Mouse (Mus musculus): ENCODE data around the gene Gpat2. TPM values are rescaled to one million over a fixed set of nuclear protein-coding genes. Genes with fewer than 3 reads are reported as not detected.

Gene Gpat2
- total RNA-seq, 2 experiments from 2014 or later: 0.48 TPM; not detected in 1

- DNase-seq (ENCODE audit: low spot score in 2 of 2): no peak
- intact Hi-C loops (cut with DNase I): no loop called here
Measured at GRCm38 (mm10) chr2:127484476-127485170, 59.6 kb downstream of the Gpat2 start.

Other genes with a start within 250 kb of the Gpat2 start
- gene 1810024B03Rik, start 216.9 kb upstream of the Gpat2 start, total RNA-seq (2021): under 1 TPM; 0.53 to 0.87 TPM
- gene Snrnp200, start 216.8 kb upstream of the Gpat2 start, total RNA-seq (2021): 10 to 100 TPM; 76.7 to 78.3 TPM
- 10 to 100 TPM; 78.5 to 90.5 TPM for gene Ciao1, start 177.4 kb upstream of the Gpat2 start, total RNA-seq (2021)
- gene Tmem127, start 177.3 kb upstream of the Gpat2 start, total RNA-seq (2021): 10 to 100 TPM; 83.9 to 85.8 TPM
- gene Stard7, start 155.0 kb upstream of the Gpat2 start, total RNA-seq (2021): 100 to 1,000 TPM; 108 to 119 TPM
- gene Dusp2, start 89.0 kb upstream of the Gpat2 start, total RNA-seq (2021): 1 to 10 TPM; 2.3 to 2.8 TPM
- not detected for gene Astl, start 86.6 kb upstream of the Gpat2 start, total RNA-seq (2021)
- 1 to 10 TPM in 1 of 2 experiments, under 1 TPM in 1; 0.39 to 1.1 TPM for gene Adra2b, start 62.0 kb upstream of the Gpat2 start, total RNA-seq (2021)
- gene Fahd2a, start 19.4 kb downstream of the Gpat2 start, total RNA-seq (2021): 10 to 100 TPM; 18.1 TPM
- gene Kcnip3, start 96.9 kb downstream of the Gpat2 start, total RNA-seq (2021): 100 to 1,000 TPM; 120 to 123 TPM
- gene Prom2, start 116.3 kb downstream of the Gpat2 start, total RNA-seq (2021): under 1 TPM; 0.18 to 0.21 TPM
- 1 to 10 TPM; 7.1 to 7.9 TPM for gene Zfp661, start 161.9 kb downstream of the Gpat2 start, total RNA-seq (2021)
- 10 to 100 TPM; 87.7 to 89.0 TPM for gene Mrps5, start 162.0 kb downstream of the Gpat2 start, total RNA-seq (2021)
- 100 to 1,000 TPM; 100 to 125 TPM for gene Mal, start 231.5 kb downstream of the Gpat2 start, total RNA-seq (2021)

All from left cerebral cortex, postnatal 25 days (tissue).